Mouse (Mus musculus): ENCODE results near the gene Wdr86. TPM values are rescaled to one million over a fixed set of nuclear protein-coding genes. Genes with fewer than 3 reads are reported as not detected.

Gene Wdr86
- polyA plus RNA-seq, 1 experiment = 1.5 TPM

DNA sequence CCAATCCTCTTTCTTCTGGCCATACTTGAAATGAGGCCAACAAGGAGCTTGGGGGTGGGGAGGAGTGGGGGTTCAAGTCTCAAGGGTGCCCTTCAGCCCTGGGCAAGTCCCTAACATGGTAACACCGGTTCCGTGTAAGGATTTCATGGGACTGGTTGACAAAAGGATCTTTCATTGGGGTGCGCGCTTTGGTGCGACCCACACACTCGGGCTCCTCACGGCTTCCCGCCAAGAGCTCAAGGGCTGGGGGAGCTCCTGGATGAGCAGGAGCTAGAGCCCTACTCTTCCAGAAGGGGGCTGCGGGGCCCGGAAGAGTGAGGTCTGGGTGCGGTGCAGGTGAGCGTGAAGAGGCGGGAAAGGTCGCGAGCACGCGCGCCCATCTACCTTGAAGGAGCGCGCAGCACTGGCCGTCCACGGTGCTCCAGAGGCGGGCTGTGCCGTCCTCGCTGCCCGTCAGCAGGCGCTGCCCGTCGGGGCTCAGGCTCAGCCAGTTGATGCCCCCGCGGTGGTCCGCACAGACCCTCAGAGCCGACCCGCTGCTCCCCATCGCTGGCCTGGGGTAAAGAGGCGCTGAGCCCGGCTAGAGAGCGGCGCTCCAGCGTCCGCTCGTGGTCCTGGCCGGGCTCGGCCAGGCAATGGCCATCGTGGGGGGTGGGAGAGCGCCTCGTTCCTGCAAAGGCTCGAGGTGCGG lies 585 bp downstream of the Wdr86 start:
- WGBS = 2% methylated on average over 49 of the region's 49 CpGs
- no peaks in the 10 kb centered on the region for H3K4me1 ChIP-seq (ENCODE audit: control insufficient read depth, insufficient read depth, low read length)
- no peak overlapping the region for H3K27ac ChIP-seq (ENCODE audit: insufficient read depth, low read length)
- TF ChIP-seq CTCF (IDR thresholded peaks at IDR 0.05; ENCODE audit: borderline replicate concordance, insufficient read depth, low read depth, low read length) (no peak), POLR2A (IDR thresholded peaks at IDR 0.05; ENCODE audit: borderline replicate concordance, insufficient read depth, low read length) (no peak)
- DNase-seq = no peak
- no peak overlapping the region for H3K4me3 ChIP-seq (replicated peaks; ENCODE audit: insufficient read depth, low read depth, low read length)
- H3K27me3 ChIP-seq (ENCODE audit: control insufficient read depth, insufficient read depth, low read length) = peaks cover 8% of the 10 kb centered on the region; the same call in 1 of the 2 replicates

- no peak overlapping the region for H3K4me3 ChIP-seq (replicated peaks; ENCODE audit: insufficient read depth, low read depth, low read length)
- TF ChIP-seq CTCF (IDR thresholded peaks at IDR 0.05; ENCODE audit: borderline replicate concordance, insufficient read depth, low read depth, low read length) = no peak
- no peak for TF ChIP-seq POLR2A (IDR thresholded peaks at IDR 0.05; ENCODE audit: borderline replicate concordance, insufficient read depth, low read length)
- no peak overlapping the region for H3K27ac ChIP-seq (ENCODE audit: insufficient read depth, low read length)
- WGBS = 48% methylated on average over 12 of the region's 12 CpGs
- DNase-seq = no peak
- H3K27me3 ChIP-seq (ENCODE audit: control insufficient read depth, insufficient read depth, low read length) = peaks cover 8% of the 10 kb centered on the region; the same call in 1 of the 2 replicates
- no peaks in the 10 kb centered on the region for H3K4me1 ChIP-seq (ENCODE audit: control insufficient read depth, insufficient read depth, low read length)
These were observed 3.4 kb downstream of the Wdr86 start for GRCm38 (mm10) chr5:24726901-24727836.

GRCm38 (mm10) chr5:24725897-24726296 lies 4.6 kb downstream of the Wdr86 start:
- no peak for DNase-seq
- Histone ChIP-seq H3K27ac (ENCODE audit: insufficient read depth, low read length) (no peak overlapping the region), H3K4me1 (ENCODE audit: control insufficient read depth, insufficient read depth, low read length) (no peaks in the 10 kb centered on the region), H3K4me3 (replicated peaks; ENCODE audit: insufficient read depth, low read depth, low read length) (no peak overlapping the region), H3K27me3 (ENCODE audit: control insufficient read depth, insufficient read depth, low read length) (peaks cover 5% of the 10 kb centered on the region; the same call in 1 of the 2 replicates)
- 64% methylated on average over 6 of the region's 6 CpGs for WGBS
- TF ChIP-seq CTCF (IDR thresholded peaks at IDR 0.05; ENCODE audit: borderline replicate concordance, insufficient read depth, low read depth, low read length) (no peak), POLR2A (IDR thresholded peaks at IDR 0.05; ENCODE audit: borderline replicate concordance, insufficient read depth, low read length) (no peak)

DNA sequence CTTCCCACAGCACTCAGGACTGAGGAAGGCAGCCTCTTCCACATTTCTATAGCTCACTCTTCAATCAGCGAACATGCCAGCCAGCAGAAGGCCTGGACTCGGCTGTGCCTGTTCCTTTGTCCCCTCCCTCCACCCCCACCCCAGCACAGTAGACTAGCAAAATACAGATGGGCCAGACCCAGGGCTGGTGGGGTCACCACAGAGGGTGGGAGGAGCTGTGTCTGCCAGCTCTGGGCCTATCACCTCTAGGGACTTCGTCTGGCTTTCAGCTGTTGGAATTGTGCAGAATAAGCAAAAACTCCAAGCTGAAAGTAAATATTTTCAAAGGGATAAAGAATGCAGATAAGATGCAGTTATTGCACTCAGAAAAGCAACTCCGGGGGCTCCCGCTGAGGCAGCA lies 5.7 kb downstream of the Wdr86 start:
- H3K4me3 ChIP-seq (replicated peaks; ENCODE audit: insufficient read depth, low read depth, low read length) = no peak overlapping the region
- TF ChIP-seq CTCF (IDR thresholded peaks at IDR 0.05; ENCODE audit: borderline replicate concordance, insufficient read depth, low read depth, low read length) = no peak
- TF ChIP-seq POLR2A (IDR thresholded peaks at IDR 0.05; ENCODE audit: borderline replicate concordance, insufficient read depth, low read length) = no peak
- no peak overlapping the region for H3K27ac ChIP-seq (ENCODE audit: insufficient read depth, low read length)
- no peaks in the 10 kb centered on the region for H3K4me1 ChIP-seq (ENCODE audit: control insufficient read depth, insufficient read depth, low read length)
- DNase-seq = no peak
- 62% methylated on average over 5 of the region's 5 CpGs for WGBS
- no peaks in the 10 kb centered on the region; the same call in 1 of the 2 replicates for H3K27me3 ChIP-seq (ENCODE audit: control insufficient read depth, insufficient read depth, low read length)

DNA sequence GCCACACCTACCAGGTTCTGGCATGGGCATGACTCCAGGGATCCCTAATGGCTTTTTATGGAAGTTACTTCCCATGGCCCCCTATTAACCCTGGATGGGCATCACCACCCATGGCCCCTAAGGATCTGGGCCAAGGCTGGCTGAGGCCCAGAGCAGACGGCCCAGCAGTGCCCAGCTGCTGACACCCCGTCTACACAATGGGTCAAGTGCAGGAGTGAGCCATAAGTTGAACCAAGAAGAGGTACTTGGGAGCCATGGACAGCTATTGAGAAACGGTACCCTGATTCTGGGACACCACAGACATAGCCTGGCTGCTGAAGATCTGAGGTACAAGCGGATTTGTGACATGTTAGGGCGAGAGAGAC lies 6.3 kb downstream of the Wdr86 start:
- TF ChIP-seq POLR2A (IDR thresholded peaks at IDR 0.05; ENCODE audit: borderline replicate concordance, insufficient read depth, low read length) = no peak
- TF ChIP-seq CTCF (IDR thresholded peaks at IDR 0.05; ENCODE audit: borderline replicate concordance, insufficient read depth, low read depth, low read length) = no peak
- H3K27ac ChIP-seq (ENCODE audit: insufficient read depth, low read length) = no peak overlapping the region
- H3K4me1 ChIP-seq (ENCODE audit: control insufficient read depth, insufficient read depth, low read length) = no peaks in the 10 kb centered on the region
- H3K27me3 ChIP-seq (ENCODE audit: control insufficient read depth, insufficient read depth, low read length) = no peaks in the 10 kb centered on the region
- no peak overlapping the region for H3K4me3 ChIP-seq (replicated peaks; ENCODE audit: insufficient read depth, low read depth, low read length)
- DNase-seq = no peak
- WGBS = 54% methylated on average over 5 of the region's 5 CpGs

DNA sequence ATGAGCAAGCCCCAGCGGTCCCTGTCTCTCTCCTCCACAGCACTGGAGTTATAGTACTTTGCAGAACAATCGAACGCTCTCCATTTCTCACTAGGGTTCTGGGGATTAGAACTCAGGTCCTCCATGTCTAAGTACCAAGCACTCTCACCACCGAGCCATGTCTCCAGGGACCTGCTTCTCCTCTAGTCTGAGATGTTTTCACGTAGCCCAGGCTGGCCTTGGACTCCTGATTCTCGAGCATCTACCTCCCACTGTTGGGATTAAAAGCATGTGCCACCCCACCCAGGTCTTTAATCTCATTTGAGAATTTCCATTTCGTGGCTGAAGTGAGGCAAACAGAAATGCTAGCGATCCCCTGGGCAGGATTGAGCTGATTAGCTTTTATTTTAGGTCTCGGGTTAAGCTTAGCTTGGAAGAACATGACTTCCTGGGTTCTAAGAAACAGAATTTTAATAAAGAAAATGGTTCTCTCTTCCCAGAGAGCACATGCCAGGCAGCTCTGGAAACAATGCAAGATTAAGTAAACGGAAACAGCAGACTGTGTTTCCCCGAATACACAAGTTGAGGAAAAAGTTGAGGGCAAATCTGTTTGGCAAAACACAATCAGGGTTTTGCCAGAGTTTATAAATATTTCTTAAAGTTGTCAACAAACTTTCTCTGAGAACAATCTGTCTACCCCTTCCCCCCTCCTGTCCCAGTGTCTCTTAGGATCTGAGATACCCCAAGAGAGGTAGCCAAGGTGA lies 6.8 kb downstream of the Wdr86 start:
- WGBS = 70% methylated on average over 11 of the region's 11 CpGs
- H3K4me1 ChIP-seq (ENCODE audit: control insufficient read depth, insufficient read depth, low read length) = no peaks in the 10 kb centered on the region
- TF ChIP-seq POLR2A (IDR thresholded peaks at IDR 0.05; ENCODE audit: borderline replicate concordance, insufficient read depth, low read length) (no peak), CTCF (IDR thresholded peaks at IDR 0.05; ENCODE audit: borderline replicate concordance, insufficient read depth, low read depth, low read length) (no peak)
- no peak for DNase-seq
- H3K27me3 ChIP-seq (ENCODE audit: control insufficient read depth, insufficient read depth, low read length) = no peaks in the 10 kb centered on the region
- H3K4me3 ChIP-seq (replicated peaks; ENCODE audit: insufficient read depth, low read depth, low read length) = no peak overlapping the region
- H3K27ac ChIP-seq (ENCODE audit: insufficient read depth, low read length) = no peak overlapping the region

- Histone ChIP-seq H3K4me1 (ENCODE audit: control insufficient read depth, insufficient read depth, low read length) (no peaks in the 10 kb centered on the region), H3K27me3 (ENCODE audit: control insufficient read depth, insufficient read depth, low read length) (no peaks in the 10 kb centered on the region), H3K4me3 (replicated peaks; ENCODE audit: insufficient read depth, low read depth, low read length) (no peak overlapping the region), H3K27ac (ENCODE audit: insufficient read depth, low read length) (no peak overlapping the region)
- no peak for DNase-seq
- TF ChIP-seq CTCF (IDR thresholded peaks at IDR 0.05; ENCODE audit: borderline replicate concordance, insufficient read depth, low read depth, low read length) = no peak
- no peak for TF ChIP-seq POLR2A (IDR thresholded peaks at IDR 0.05; ENCODE audit: borderline replicate concordance, insufficient read depth, low read length)
- 92% methylated on average over 3 of the region's 3 CpGs for WGBS
These were observed 10.7 kb downstream of the Wdr86 start for GRCm38 (mm10) chr5:24719852-24720251.
